Mouse (Mus musculus) layer of hippocampus, postnatal 14 days (tissue): ENCODE data around the gene Gm21776. TPM values are rescaled to one million over a fixed set of nuclear protein-coding genes. Genes with fewer than 3 reads are reported as not detected.
"Not testable (repeated sequence)": the region's sequence is repeated elsewhere in the genome, so short reads cannot be mapped to it uniquely, and the experiment has no call there.

Source experiments
- DNase-seq, 2 experiments: peaks; one replicate each; pipeline ENCODE4 v3.0.0; 2021 to 2022; ENCODE audit warnings: low spot score in 2 of 2, mixed read lengths in 1 of 2
- long read RNA-seq, 2 experiments: library from polyadenylated mRNA; stranded (forward); transcript quantifications; one replicate each; pipeline ENCODE4 v2.0.0; 2021
- total RNA-seq, 2 experiments: library from RNA; stranded (reverse); gene quantifications; 2 replicates each; pipeline ENCODE4 v1.2.3; 2021

Gm21776 gene
- total RNA-seq, result not detected
- long read RNA-seq, experiment 1, result 0 reads
- long read RNA-seq, experiment 2, result 0 reads

GRCm38 (mm10) chrY:76378362-76378761, at the start of gene Gm21776:
TSS of gene Gm21776 (plus strand) at chrY:76378662.
- not testable (repeated sequence) for DNase-seq
